Mouse (Mus musculus): ENCODE measurements around the gene Sis. TPM values are rescaled to one million over a fixed set of nuclear protein-coding genes. Genes with fewer than 3 reads are reported as not detected.

Sis gene
- total RNA-seq (2021): not detected

DNA sequence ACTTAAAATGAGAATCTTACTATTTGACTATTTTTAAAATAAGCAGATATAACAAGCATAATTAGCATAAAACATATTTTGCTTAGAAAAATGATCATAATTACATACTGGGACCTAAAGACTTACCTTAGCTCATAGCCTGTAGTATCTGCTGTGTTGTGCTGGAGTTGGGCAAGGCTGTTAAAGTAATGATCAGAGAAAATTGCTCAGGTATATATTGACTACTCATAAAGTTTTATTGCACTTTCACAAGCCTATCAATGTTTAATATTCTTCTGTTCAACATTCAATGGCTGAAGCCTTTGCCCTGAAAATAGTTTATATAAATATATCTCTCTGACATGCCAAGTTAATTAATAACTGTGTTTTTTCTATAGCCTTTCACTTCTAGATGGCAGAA is at the start of gene Sis:
Sis (minus strand) TSS at position 189 of the 400 bp plus-strand sequence.
- no peak for DNase-seq
- intact Hi-C loops (cut with DNase I): no loop called here

DNA sequence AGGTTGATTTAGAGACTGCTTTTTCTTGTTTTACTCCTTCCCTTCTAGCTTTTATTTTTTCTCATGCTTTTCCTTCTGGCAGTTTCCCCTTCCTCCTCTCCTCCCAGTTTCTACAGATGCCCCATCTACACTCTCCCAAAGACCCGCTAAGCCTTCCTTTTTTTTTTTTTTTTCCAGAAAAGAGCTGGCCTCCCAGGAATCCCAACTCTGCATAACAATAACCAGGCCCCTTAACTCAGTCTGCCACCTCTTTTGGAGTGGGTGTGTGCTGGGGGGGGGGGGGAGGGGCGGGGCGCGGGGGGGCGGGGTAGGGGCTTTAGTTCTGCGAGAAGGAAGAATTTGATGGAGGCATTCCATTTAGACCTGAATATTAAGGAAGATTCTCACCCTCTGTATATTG is 38.4 kb upstream of the Sis start:
- DNase-seq: no peak
- intact Hi-C loops (cut with DNase I): no loop called here

DNA sequence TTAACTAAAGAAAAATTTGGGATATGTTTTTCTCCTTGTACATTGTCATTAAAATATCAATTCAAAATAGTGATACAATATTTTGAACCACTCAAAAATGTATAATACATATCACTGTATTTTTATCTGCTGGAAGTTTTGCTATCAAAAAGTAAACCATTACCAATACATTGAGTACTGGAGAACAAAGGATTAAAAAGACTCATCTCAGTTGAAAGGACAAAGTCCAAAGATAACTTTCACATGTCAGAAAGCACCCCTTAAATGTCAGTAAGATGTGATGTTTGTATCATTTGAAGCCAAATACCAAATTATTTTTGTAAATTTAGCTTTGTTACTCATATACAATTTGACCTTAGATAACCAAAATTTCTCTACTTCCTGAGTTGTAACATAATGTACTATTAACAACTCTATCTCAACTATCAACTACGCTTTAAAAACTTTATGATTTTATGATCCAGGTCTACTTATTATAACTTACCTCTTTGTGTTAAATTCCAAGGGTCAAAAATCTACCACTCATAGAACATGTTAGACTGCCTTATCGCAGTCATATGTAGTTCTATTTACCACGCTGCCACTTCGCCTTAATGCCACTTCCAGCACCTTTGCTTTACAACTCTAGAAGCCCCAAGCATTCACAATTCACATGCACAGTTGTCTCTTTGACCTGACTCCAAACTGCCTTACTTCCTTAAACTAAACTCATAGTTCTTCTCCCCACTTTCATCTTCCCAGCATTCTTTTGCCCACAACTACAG is 35.5 kb upstream of the Sis start:
- intact Hi-C loops (cut with DNase I): no loop called here
- no peak for DNase-seq

DNA sequence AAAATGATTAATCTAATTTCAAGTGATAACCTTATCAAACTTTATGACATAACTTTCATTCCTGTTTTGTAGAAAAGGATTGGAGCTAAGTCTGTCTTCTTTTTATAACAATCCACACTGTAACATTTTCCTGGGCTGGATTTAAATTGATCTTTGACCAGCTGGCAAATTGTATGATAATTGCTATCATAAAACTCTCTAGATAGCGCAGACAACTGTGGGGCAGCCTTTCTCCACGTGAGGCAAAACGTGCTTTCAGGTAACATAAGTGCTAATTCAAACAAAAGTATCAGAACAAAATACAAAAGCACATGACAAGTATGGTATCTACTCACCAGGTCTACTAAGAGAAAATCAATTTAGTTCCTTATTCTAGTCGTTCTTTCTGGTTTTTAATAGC is 29.9 kb upstream of the Sis start:
- intact Hi-C loops (cut with DNase I): no loop called here
- DNase-seq: no peak

DNA sequence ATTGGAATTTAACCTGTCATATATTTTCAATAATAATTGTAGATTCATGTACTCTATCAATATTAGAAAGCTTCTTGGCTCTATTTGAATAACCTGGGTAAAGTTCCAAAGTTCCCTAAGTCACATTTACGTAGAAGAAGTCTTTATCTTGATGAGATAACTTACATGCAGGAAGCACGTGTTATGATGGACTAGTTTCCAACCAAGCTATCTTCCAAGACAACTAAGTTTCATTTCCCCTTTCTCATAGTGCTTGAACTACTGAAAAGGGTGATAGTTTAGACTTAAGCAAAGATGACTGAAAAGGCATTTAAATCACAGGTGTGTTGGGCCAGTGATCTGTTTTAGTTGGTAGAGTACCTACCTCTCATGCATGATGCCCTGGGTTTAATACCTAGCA is 23.3 kb upstream of the Sis start:
- intact Hi-C loops (cut with DNase I): no loop called here
- DNase-seq: no peak

DNA sequence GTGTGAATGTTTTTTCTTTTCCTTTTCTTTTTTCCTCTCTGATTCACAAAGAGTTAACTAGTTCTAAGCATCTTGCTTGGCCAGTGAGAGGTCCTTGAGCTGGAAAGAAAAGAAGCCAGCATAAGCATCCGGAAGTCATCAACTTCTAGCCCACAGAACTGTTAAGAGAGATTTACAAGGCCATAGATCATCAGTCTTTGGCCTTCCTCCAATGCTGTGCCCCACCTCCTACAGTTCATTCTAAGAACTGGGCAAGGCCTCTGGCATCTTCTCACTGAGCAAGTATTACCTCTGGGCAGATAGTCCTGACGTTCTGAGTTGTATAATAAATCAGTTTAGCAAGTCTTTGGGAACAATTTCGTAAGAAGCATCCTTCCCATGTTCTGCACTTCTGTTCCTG is 8.9 kb upstream of the Sis start:
- intact Hi-C loops (cut with DNase I): no loop called here
- DNase-seq: no peak

DNA sequence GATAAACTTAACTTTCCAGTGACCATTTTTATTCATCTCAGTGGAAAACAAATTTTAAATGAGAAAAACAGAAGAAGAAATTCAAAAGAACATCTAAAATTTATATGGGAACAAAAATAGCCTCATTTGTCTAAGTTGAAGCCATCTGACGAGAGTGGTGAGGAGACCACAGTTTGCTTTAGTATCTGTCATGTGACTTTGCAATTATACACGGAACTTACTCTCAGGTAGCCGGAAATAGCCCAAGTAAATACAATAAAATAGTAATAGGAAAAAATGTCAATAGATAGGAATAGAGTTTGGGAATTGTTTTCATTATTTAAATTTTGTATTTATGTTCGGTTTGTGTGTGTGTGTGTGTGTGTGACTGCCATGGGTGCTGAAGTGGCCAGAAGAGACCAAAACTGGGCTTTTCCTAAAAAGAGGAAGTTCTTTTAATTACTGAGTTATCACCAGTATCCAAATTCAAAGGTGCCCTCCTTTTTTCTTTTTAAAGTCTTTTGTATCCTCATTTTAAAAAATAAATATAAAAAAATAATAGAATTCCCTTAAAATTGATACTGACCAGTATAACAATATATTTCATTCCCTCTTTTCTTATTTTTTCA is 48.6 kb downstream of the Sis start:
- intact Hi-C loops (cut with DNase I): no loop called here
- DNase-seq: no peak

DNA sequence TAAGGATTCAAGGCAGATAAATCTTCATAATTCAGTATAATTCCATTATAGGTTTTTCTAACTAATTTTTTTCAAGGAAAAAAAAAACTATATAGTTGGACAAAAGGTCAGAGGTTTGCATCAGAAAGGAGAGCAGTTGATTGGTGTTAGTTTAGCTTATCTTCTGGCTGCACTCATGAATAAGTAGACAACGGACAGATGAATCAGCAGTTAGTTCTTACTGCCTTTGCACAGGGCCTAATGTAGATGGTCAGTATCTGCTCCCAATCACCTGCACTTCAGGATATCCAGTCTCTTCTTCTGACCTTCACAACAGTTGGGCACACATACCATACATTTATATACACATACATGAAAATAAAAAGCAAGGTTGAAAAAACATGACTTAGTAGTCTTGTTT is 85.2 kb downstream of the Sis start:
- no peak for DNase-seq
- intact Hi-C loops (cut with DNase I): no loop called here

DNA sequence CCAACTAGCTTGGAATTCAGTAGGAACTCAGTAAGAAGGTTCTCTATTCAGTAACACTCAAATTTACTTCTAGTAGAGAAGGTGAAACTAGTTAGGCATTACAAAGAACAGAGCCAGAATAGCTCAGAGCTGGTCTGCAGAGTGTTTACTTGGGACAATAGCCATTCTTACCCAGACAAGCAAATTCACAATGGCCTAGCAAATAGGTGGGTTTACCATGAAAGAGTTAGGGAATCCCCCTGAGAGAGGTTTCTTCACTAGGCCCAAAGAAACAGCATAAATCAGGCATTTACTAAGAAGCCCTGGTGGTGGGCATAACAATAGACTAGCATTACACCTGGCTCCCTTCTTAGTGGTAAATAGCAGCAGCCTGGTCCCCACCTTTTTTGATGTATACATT is 99.5 kb downstream of the Sis start:
- no peak for DNase-seq
- intact Hi-C loops (cut with DNase I): no loop called here

DNA sequence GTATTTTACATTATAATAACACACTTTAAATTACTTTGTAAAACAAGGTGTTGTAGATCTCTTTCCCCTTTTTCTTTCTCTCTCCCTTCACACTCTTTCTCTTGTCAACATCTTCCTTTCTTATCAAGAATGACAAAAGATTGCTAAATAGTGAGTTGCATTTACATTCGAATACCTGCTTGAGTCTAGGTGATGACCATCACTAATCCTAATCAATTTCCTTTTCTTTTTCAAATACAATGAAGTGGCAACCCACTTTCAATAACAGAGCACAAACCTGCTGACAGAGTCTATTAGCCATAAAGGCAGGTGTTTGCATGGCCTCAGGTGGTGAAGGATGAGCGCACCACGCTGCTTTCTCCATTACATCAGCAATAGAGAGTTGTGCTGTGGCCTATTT is 108.9 kb downstream of the Sis start:
- intact Hi-C loops (cut with DNase I): no loop called here
- no peak for DNase-seq

DNA sequence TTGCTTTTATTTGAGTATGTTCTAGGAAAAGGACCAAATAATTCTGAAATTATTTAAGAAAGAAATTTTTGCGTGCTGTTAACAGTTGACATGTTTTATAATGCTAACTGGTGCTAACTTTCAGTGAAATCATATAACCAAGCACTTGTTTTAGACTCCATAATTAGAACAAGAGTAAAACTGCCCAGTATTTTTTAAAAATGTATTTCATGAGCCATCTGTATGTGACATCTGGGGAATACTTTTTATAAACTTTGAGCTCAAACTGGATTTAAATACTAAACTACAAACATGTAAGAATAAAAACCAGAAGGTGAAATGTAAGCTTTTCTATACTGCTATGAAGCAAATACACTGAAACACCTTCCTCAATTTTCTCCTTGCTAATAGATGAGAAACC is 112.3 kb downstream of the Sis start:
- DNase-seq: no peak
- intact Hi-C loops (cut with DNase I): no loop called here

DNA sequence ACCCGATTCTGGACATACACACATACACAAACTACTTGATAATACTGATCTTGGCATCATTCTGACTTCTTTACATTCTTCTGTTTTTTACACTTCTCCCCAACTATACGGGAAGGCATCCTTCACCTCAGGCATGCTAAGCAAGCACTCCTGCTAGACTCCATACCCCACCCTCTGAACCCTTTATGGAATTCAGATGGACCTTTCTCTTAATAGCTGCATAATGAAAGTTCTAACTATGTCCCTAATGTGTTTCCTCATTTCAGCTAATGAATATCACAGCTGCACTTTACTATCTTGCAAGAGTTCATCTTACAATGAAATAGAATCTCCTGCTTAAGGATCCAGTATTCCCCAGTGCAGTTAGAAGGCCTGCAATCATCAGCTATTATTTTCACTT is 127.0 kb downstream of the Sis start:
- no peak for DNase-seq
- intact Hi-C loops (cut with DNase I): no loop called here

Other genes starting within 250 kb of the Sis start
- not detected for gene Slitrk3, start 89.9 kb upstream of the Sis start, total RNA-seq (2021)

Data from heart, postnatal 36 days (tissue).